Mouse (Mus musculus) hindbrain, embryonic 13.5 days (tissue): Measurements from ENCODE around the gene Vmn1r54. TPM values are rescaled to one million over a fixed set of nuclear protein-coding genes. Genes with fewer than 3 reads are reported as not detected.
"Not testable (repeated sequence)": the region's sequence is repeated elsewhere in the genome, so short reads cannot be mapped to it uniquely, and the experiment has no call there.

ENCODE experiments used
- ATAC-seq: fragments of 200-750 bp; cut with Nextera tagmentation; 2 replicates; pipeline ENCODE4 v1.8.0; 2017; ENCODE audit warnings: moderate TSS enrichment; ENCODE audit not compliant: low FRiP score
- H3K27ac ChIP-seq: fragments of 300-500 bp; sonication (generic); 2 replicates; pipeline ENCODE4 v1.5.1; 2015; ENCODE audit warnings: inconsistent platforms, mild to moderate bottlenecking, moderate library complexity
- H3K27me3 ChIP-seq: fragments of 300-500 bp; sonication (generic); 2 replicates; pipeline ENCODE4 v1.6.1; 2015; ENCODE audit warnings: mild to moderate bottlenecking, inconsistent platforms
- H3K36me3 ChIP-seq: fragments of 300-500 bp; sonication (generic); 2 replicates; pipeline ENCODE4 v1.6.1; 2015; ENCODE audit warnings: mild to moderate bottlenecking, inconsistent platforms
- H3K4me1 ChIP-seq: fragments of 300-500 bp; sonication (generic); replicated peaks from 2 replicates; pipeline ENCODE4 v1.6.1; 2015; ENCODE audit warnings: inconsistent platforms
- H3K4me2 ChIP-seq: fragments of 300-500 bp; sonication (generic); 2 replicates; pipeline ENCODE4 v1.6.1; 2015; ENCODE audit warnings: inconsistent platforms, mild to moderate bottlenecking, moderate library complexity
- H3K4me3 ChIP-seq: fragments of 300-500 bp; sonication (generic); 2 replicates; pipeline ENCODE4 v1.5.1; 2015; ENCODE audit warnings: mild to moderate bottlenecking, inconsistent platforms
- H3K9ac ChIP-seq: fragments of 300-500 bp; sonication (generic); 2 replicates; pipeline ENCODE4 v1.6.1; 2015; ENCODE audit warnings: mild to moderate bottlenecking, inconsistent platforms
- H3K9me3 ChIP-seq: fragments of 300-500 bp; sonication (generic); 2 replicates; pipeline ENCODE4 v1.6.1; 2016; ENCODE audit warnings: inconsistent platforms
- WGBS: fragments of 180-500 bp; shearing (Covaris S2); methylation state at CpG from one replicate; pipeline ENCODE4 v1.1.7; 2015; 5-methylcytosine and 5-hydroxymethylcytosine counted together
- polyA plus RNA-seq: library from polyadenylated mRNA; unstranded; fragments of >200 nt; fragmentation: Nextera tagmentation; extraction: Ambion mirVana; gene quantifications from 2 replicates; pipeline ENCODE4 v1.2.1, GENCODE M21; 2015

Vmn1r54 gene
- polyA plus RNA-seq = not detected in 2 replicates

DNA sequence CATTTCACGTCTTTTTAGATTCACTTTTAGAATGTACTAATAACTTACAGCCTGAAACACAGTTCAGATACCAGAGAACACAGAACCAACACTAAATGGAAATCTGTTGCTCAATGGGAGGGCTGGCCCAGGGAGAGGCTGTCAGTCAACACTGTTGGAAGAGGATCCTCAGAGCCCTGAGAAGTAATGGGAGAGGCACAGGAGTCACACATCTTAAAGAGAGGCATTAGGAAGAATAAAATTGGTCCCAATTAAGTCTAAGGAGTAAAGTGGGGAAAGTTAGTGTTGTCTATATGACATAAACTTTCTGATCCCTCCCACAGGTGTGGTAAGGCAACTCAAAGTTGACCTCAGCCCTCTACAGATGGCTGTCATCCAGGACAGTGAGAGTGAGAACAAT lies at the start of gene Vmn1r54:
Gene Vmn1r54, plus strand, starts transcription at position 301 of the 400 bp plus-strand sequence.
- Histone ChIP-seq H3K36me3 (no peaks in the 10 kb centered on the region), H3K27ac (no peak within 1 kb of the TSS), H3K27me3 (no peaks in the 10 kb centered on the region), H3K4me3 (no peak within 1 kb of the TSS), H3K9ac (no peak within 1 kb of the TSS), H3K4me2 (no peak within 1 kb of the TSS), H3K9me3 (0 out of 2 replicates have a peak, but pooled peaks cover 3% of the 10 kb centered on the region), H3K4me1 (no peaks in the 10 kb centered on the region)
- WGBS = 70% methylated on average over 1 of the region's 1 CpGs
- no peak for ATAC-seq

DNA sequence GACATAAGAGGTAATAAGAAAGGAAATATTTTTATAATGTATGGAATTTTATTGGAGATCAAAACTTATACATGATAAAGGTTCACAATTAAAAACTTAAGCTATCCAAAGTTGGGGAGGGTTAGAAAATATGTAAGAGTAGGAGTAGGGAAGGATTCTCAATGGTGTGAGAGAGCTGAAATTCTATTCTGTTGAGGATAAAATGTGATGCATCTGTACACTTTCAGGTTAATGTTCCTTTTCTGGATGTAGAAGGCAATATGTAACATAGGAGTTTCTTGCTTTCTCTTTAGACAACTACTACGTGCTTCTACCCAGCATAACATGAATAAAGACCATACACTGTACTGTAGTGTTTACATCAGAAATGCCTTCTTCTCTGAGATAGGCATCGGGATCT lies 43.6 kb upstream of the Vmn1r54 start, which contains the start of gene V1ra8:
Gene V1ra8, plus strand, starts transcription at position 301 of the 400 bp plus-strand sequence.
- not testable (repeated sequence) for H3K4me2 ChIP-seq, H3K9ac ChIP-seq, H3K36me3 ChIP-seq, H3K4me3 ChIP-seq, H3K27me3 ChIP-seq, H3K27ac ChIP-seq, ATAC-seq, H3K9me3 ChIP-seq, H3K4me1 ChIP-seq
- WGBS = 77% methylated on average over 2 of the region's 2 CpGs

- H3K27ac ChIP-seq = no peak within 1 kb of the TSS
- H3K27me3 ChIP-seq = no peaks in the 10 kb centered on the region
- no peaks in the 10 kb centered on the region for H3K36me3 ChIP-seq
- H3K4me1 ChIP-seq = no peaks in the 10 kb centered on the region
- H3K4me3 ChIP-seq = no peak within 1 kb of the TSS
- WGBS = 83% methylated on average over 1 of the region's 1 CpGs
- no peaks in the 10 kb centered on the region for H3K9me3 ChIP-seq
- no peak within 1 kb of the TSS for H3K9ac ChIP-seq
- ATAC-seq = no peak
- H3K4me2 ChIP-seq = no peak within 1 kb of the TSS
Measured at GRCm38 (mm10) chr6:90224338-90224737, 21.8 kb upstream of the Vmn1r54 start, which contains the start of gene Vmn1r53. Gene Vmn1r53, minus strand, starts transcription at chr6:90224438.

DNA sequence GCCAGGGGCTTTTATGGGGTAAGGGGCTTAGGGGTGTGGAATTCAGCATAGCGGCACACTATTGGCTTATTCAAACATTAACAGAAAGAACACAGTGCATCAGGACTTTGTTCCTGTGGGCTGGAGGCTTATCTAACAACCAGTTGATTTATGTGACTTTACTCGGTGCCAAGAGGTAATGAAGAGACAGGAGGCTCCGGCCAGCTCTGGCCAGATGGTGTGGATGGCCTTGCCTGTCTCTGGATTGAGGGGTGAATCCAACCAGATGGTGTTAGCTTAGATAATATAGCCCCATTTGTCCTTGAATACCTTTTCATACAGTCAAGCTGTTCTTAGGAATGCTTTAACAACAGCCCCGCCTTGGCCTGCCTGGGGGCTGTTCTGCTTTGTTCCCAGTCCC lies 14.0 kb upstream of the Vmn1r54 start:
- WGBS = 94% methylated on average over 4 of the region's 4 CpGs
- H3K9me3 ChIP-seq, H3K9ac ChIP-seq, H3K4me3 ChIP-seq, H3K4me2 ChIP-seq, H3K27me3 ChIP-seq, H3K27ac ChIP-seq, H3K4me1 ChIP-seq, H3K36me3 ChIP-seq, ATAC-seq: not testable (repeated sequence)

GRCm38 (mm10) chr6:90232681-90233080 lies 13.4 kb upstream of the Vmn1r54 start:
- no peak for ATAC-seq
- no peak overlapping the region for H3K4me3 ChIP-seq
- H3K27me3 ChIP-seq = no peaks in the 10 kb centered on the region
- peaks cover 6% of the 10 kb centered on the region for H3K9me3 ChIP-seq
- no peak overlapping the region for H3K4me2 ChIP-seq
- WGBS = 69% methylated on average over 27 of the region's 27 CpGs
- H3K4me1 ChIP-seq = no peaks in the 10 kb centered on the region
- no peaks in the 10 kb centered on the region for H3K36me3 ChIP-seq
- H3K9ac ChIP-seq = no peak overlapping the region
- H3K27ac ChIP-seq = no peak overlapping the region

DNA sequence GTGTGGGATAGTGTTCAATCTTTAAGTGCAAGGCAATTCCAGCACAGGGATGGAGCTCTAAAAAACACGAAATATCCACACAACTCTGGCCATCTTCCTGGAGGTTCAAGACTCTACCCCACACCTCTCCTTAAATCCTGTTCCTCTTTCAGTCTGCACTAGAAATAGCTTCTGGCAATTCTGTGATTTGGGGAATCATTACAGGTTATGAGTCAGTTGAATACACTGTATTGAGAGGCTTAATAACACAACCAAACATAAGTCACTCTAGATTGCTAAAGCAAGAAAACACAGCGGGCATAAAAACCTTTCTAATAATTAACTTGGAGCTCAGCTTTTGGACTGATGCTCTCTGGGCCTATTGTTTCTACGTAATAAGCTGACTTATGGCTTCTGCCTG lies 2.1 kb upstream of the Vmn1r54 start:
- Histone ChIP-seq H3K4me2 (no peak overlapping the region), H3K4me3 (no peak overlapping the region), H3K4me1 (no peaks in the 10 kb centered on the region), H3K27ac (no peak overlapping the region), H3K36me3 (no peaks in the 10 kb centered on the region), H3K9ac (no peak overlapping the region), H3K9me3 (0 out of 2 replicates have a peak, but pooled peaks cover 3% of the 10 kb centered on the region), H3K27me3 (no peaks in the 10 kb centered on the region)
- WGBS = 82% methylated on average over 3 of the region's 3 CpGs
- ATAC-seq = no peak

DNA sequence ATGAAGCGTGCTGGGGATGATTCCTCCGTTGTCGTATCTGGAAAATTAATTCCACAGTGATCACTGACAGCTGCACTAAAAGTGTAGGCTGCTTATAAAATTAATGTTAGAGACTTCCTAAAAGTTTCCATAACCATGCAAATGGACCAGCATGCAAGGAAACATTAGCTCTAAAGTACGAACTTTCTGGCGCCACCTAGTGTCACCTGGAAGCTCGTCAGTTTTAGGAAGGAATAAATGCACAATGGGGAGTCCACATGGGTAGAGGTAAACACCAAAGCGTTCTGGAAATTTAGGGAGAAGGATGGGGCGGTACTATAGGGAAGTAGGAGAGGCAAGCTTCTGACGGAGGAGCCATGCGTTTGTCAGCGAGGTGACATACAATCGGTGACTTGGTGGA lies 42.2 kb downstream of the Vmn1r54 start:
- Histone ChIP-seq H3K9ac (no peak overlapping the region), H3K27ac (no peak overlapping the region), H3K36me3 (no peaks in the 10 kb centered on the region), H3K4me1 (no peaks in the 10 kb centered on the region), H3K9me3 (peaks cover 12% of the 10 kb centered on the region), H3K27me3 (no peaks in the 10 kb centered on the region), H3K4me3 (no peak overlapping the region), H3K4me2 (no peak overlapping the region)
- 55% methylated on average over 12 of the region's 12 CpGs for WGBS
- ATAC-seq = no peak

- Histone ChIP-seq H3K4me2 (no peak within 1 kb of the TSS), H3K27me3 (no peaks in the 10 kb centered on the region), H3K9me3 (no peaks in the 10 kb centered on the region), H3K4me1 (no peaks in the 10 kb centered on the region), H3K27ac (no peak within 1 kb of the TSS), H3K9ac (no peak within 1 kb of the TSS), H3K36me3 (no peaks in the 10 kb centered on the region), H3K4me3 (no peak within 1 kb of the TSS)
- no peak for ATAC-seq
- WGBS = 89% methylated on average over 1 of the region's 1 CpGs
Measured at GRCm38 (mm10) chr6:90300919-90301318, 54.8 kb downstream of the Vmn1r54 start, which contains the start of gene BC048671. Gene BC048671, plus strand, starts transcription at chr6:90301219.

DNA sequence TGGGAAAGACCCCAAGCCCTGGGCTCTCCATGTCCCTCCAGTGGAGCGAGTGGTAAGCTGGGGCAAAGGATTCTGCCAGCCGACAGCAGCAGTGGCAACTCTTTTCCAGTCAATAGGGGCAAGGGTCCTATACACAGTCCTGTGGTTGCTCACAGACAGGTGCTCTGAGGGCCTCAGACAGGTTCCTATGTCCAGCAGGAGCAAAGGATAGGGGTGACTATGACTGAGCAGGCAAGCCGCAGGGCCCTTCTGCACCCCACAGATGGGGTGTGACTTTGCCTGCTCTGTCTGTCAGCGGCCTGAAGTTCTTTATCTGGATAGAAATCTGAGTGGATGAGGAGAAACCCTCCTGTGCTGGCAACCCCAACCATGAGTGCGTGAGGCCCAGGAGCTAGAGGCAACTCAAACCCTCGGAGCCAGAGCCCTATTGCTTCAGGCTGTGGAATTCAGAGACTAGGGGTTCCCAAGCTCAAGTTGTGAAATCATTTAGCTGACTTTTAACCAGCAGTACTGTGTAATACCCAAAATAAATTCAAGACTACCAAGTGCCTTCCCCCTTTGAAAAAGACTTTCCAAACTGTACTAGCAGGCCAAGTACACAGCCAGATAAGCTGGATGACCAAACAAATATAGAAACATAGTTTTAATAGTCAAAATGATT lies 60.3 kb downstream of the Vmn1r54 start:
- WGBS = 88% methylated on average over 6 of the region's 6 CpGs
- Histone ChIP-seq H3K4me1 (no peaks in the 10 kb centered on the region), H3K27ac (no peak overlapping the region), H3K9ac (no peak overlapping the region), H3K9me3 (peaks cover 9% of the 10 kb centered on the region; the same call in 1 of the 2 replicates), H3K4me2 (no peak overlapping the region), H3K4me3 (no peak overlapping the region), H3K36me3 (no peaks in the 10 kb centered on the region), H3K27me3 (no peaks in the 10 kb centered on the region)
- ATAC-seq = no peak

GRCm38 (mm10) chr6:90308839-90309778 lies 63.0 kb downstream of the Vmn1r54 start:
- Histone ChIP-seq H3K9me3 (peaks cover 9% of the 10 kb centered on the region; the same call in 1 of the 2 replicates), H3K4me2 (no peak overlapping the region), H3K4me1 (no peaks in the 10 kb centered on the region), H3K9ac (no peak overlapping the region), H3K36me3 (no peaks in the 10 kb centered on the region), H3K27me3 (no peaks in the 10 kb centered on the region), H3K4me3 (no peak overlapping the region), H3K27ac (no peak overlapping the region)
- WGBS = 88% methylated on average over 87 of the region's 87 CpGs
- no peak for ATAC-seq

DNA sequence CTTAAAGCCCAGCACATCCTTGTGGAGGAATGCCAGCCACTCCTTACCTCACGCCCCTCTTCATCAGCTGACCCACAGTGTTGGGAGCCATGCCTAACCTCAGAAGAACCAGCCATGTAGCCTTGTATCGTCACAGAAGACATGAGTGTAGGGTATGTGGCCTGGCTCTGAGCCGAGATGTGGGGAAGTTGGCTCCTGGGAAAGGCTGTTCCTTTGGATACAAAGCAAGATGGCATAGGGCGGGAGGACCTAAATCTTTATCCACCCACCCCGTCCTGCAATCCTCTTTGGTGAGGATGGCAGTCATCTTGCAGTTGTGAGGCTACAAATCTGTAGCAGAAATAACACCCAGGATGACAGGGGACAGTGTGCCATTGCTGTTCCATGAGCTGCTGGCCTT lies 69.9 kb downstream of the Vmn1r54 start:
- H3K4me3 ChIP-seq = no peak overlapping the region
- no peak overlapping the region for H3K27ac ChIP-seq
- no peaks in the 10 kb centered on the region for H3K36me3 ChIP-seq
- 90% methylated on average over 5 of the region's 5 CpGs for WGBS
- no peak for ATAC-seq
- H3K4me1 ChIP-seq = no peaks in the 10 kb centered on the region
- no peak overlapping the region for H3K4me2 ChIP-seq
- no peak overlapping the region for H3K9ac ChIP-seq
- no peaks in the 10 kb centered on the region for H3K9me3 ChIP-seq
- no peaks in the 10 kb centered on the region for H3K27me3 ChIP-seq

DNA sequence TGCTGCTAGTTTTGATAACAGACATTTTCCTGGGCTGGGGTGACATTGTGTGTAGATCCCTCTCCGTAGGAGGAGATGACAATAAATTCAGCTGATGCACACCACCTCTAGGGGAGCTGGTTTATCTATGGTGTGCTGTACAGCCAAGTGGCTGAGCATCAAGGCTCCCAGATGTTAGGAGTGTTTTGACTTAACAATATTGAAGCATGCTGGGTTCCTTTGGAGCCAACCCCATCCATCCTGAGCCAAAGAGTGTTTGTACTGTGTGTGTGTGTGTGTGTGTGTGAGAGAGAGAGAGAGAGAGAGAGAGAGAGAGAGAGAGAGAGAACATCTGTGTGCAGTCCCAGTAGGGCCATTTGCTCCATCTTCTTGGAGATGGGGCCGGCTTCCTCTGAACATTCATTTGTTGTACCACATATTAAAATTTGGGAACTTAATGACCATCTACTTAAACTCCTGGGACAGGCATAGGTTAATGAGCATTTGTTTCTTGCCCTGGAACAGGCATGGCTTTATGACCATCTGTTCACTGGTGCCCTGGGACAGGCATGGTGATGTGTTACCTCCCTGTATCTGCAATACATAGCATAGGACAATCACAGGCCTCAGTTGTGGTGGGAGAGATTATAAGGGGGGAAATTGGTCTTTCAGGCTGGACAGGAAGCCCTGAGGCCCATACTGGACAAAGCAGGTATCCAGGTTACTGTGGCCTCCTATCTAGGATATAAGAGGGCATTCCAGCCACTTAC lies 71.6 kb downstream of the Vmn1r54 start:
- Histone ChIP-seq H3K4me3 (no peak overlapping the region), H3K27me3 (no peaks in the 10 kb centered on the region), H3K27ac (no peak overlapping the region), H3K9me3 (no peaks in the 10 kb centered on the region), H3K4me1 (no peaks in the 10 kb centered on the region), H3K4me2 (no peak overlapping the region), H3K9ac (no peak overlapping the region), H3K36me3 (no peaks in the 10 kb centered on the region)
- 86% methylated on average over 2 of the region's 2 CpGs for WGBS
- no peak for ATAC-seq
